Mouse (Mus musculus) olfactory bulb, adult 2 months (tissue): ENCODE data around the gene Sfrp5. TPM values are rescaled to one million over a fixed set of nuclear protein-coding genes. Genes with fewer than 3 reads are reported as not detected.

ENCODE experiments used
- H3K27ac ChIP-seq: fragments of 200-500 bp; 2 replicates; pipeline ENCODE4 v1.5.1; 2012; ENCODE audit warnings: low read depth, low read length; ENCODE audit not compliant: insufficient read depth
- H3K4me1 ChIP-seq: fragments of 200-500 bp; 2 replicates; pipeline ENCODE4 v1.6.1; 2012; ENCODE audit warnings: low read length; ENCODE audit not compliant: control insufficient read depth, insufficient read depth
- H3K4me3 ChIP-seq: fragments of 200-500 bp; 2 replicates; pipeline ENCODE4 v1.5.1; 2012; ENCODE audit warnings: mild to moderate bottlenecking, low read depth, low read length, moderate library complexity; ENCODE audit not compliant: insufficient read depth
- CTCF ChIP-seq: fragments of 200-500 bp; IDR thresholded peaks from 2 replicates; pipeline ENCODE4 v1.5.1; 2012; ENCODE audit warnings: low read depth, mild to moderate bottlenecking, low read length, moderate library complexity; ENCODE audit not compliant: insufficient read depth
- POLR2A ChIP-seq: fragments of 200-500 bp; IDR thresholded peaks from 2 replicates; pipeline ENCODE4 v1.6.1; 2012; ENCODE audit warnings: mild to moderate bottlenecking, low read depth, low read length, moderate library complexity; ENCODE audit not compliant: insufficient read depth
- whole genome bisulfite sequencing: fragments of 180-500 bp; shearing (Covaris S2); methylation state at CpG from one replicate; pipeline ENCODE4 v1.1.7; 2018; 5-methylcytosine and 5-hydroxymethylcytosine counted together
- polyA plus RNA-seq: library from polyadenylated mRNA; stranded (reverse); fragments of >200 nt; gene quantifications from 2 replicates; pipeline ENCODE4 v1.2.4, GENCODE M21; 2012; ENCODE audit warnings: low replicate concordance; ENCODE audit not compliant: missing spikeins, insufficient read depth, insufficient read length

Sfrp5 gene
- polyA plus RNA-seq, 1 experiment = not detected

DNA sequence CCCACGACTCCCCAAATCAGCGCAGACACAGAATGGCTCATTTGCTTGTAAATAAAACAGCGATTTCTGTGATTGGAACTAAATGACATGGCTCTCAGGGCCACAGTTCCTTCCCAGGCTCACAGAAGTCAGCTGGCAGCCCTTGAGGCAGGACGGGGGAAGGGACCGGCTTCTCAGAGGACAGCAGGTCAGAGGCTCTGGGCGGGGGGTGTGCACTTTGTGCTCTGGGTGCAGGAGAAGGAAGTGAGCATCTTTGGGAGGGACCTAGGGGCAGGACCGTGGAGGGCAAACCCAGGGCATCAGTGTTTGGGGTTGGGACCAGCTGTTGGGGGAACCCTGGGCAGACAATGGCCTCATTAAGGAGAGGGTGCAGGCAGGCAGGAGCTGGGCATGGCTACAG lies 7.4 kb upstream of the Sfrp5 start:
- Histone ChIP-seq H3K4me3 (no peak overlapping the region), H3K4me1 (peaks cover 5% of the 10 kb centered on the region; the same call in 1 of the 2 replicates), H3K27ac (no peak overlapping the region)
- WGBS = 53% methylated on average over 7 of the region's 7 CpGs
- no peak for TF ChIP-seq CTCF
- no peak for TF ChIP-seq POLR2A

GRCm38 (mm10) chr19:42205201-42205600 lies 3.1 kb upstream of the Sfrp5 start:
- H3K4me3 ChIP-seq = no peak overlapping the region
- 88% methylated on average over 8 of the region's 8 CpGs for WGBS

DNA sequence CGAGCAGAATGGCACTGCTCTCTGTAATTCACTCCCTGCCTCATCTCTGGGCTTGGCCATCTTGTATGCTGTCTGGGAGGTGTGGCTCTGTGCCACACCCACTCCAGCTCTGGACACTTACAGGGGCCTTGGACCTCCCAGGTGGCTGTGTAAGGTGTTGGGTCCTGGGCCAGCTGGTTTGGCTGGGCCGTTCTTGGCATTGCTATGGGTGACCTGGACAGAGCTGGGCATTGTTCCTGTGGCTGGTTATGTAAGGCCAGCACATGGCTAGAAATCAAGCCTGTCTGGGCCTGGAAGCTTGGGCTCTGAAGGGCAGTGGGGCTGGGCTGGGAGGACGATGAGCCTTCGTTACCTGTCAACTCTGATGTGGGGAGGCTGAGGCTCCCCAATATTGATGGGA lies 2.3 kb upstream of the Sfrp5 start:
- 67% methylated on average over 4 of the region's 4 CpGs for WGBS
- no peak for TF ChIP-seq POLR2A
- no peak for TF ChIP-seq CTCF
- no peak overlapping the region for H3K4me3 ChIP-seq
- H3K4me1 ChIP-seq = peaks cover 19% of the 10 kb centered on the region
- H3K27ac ChIP-seq = no peak overlapping the region

More at GRCm38 (mm10) chr19:42205201-42205600, 3.1 kb upstream of the Sfrp5 start:
- TF ChIP-seq POLR2A (no peak), CTCF (no peak)
- H3K4me1 ChIP-seq = peaks cover 21% of the 10 kb centered on the region
- H3K27ac ChIP-seq = no peak overlapping the region

DNA sequence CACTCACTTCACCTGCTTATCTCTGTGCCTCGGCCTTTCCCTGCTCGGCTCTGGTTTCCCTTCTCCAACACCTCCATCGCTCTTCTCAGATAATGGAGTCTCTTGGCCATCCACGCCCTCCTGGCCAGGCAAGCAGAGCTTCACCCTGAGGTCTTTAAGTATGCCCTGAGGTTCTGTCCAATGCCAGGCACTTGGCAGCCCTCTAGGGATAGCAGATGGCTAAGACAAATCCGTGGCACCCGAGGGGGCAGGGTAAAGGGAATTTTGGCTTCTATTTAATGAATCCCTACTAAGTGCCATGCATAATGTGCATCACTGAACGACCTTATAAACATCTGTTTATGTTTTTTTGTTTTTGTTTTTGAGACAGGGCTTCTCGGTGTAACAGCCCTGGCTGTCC lies 415 bp upstream of the Sfrp5 start:
- no peak for TF ChIP-seq CTCF
- no peak for TF ChIP-seq POLR2A
- no peak overlapping the region for H3K4me3 ChIP-seq
- 48% methylated on average over 8 of the region's 8 CpGs for whole genome bisulfite sequencing
- H3K27ac ChIP-seq = no peak overlapping the region
- peaks cover 25% of the 10 kb centered on the region for H3K4me1 ChIP-seq

- TF ChIP-seq CTCF = no peak
- TF ChIP-seq POLR2A = no peak
Observed at GRCm38 (mm10) chr19:42198026-42198425, 4.0 kb downstream of the Sfrp5 start.

DNA sequence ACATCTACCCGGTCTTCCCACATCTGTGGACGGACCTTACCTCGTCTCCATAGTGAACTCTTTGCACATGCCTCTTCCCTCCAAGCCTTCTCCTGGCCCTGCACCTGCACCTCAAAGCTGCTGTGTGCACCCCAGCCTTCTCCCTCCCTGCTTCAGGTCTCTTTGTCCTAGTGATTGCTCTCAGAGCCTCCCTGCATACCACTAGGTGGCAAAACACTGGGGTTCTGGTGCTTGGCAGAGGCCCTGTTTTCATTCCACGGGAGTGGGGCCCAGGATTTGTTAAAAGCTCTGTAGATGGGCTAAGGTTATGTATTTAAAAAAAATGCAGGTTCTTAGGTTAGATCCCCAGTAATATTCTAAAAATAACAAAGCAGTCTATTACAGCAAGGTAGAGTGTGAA lies 5.0 kb downstream of the Sfrp5 start:
- Histone ChIP-seq H3K27ac (no peak overlapping the region), H3K4me3 (no peak overlapping the region), H3K4me1 (peaks cover 20% of the 10 kb centered on the region)
- 71% methylated on average over 4 of the region's 4 CpGs for WGBS
- TF ChIP-seq CTCF = no peak
- TF ChIP-seq POLR2A = no peak

More at GRCm38 (mm10) chr19:42198026-42198425, 4.0 kb downstream of the Sfrp5 start:
- WGBS = 35% methylated on average over 11 of the region's 11 CpGs
- H3K27ac ChIP-seq = no peak overlapping the region
- H3K4me1 ChIP-seq = peaks cover 22% of the 10 kb centered on the region
- no peak overlapping the region for H3K4me3 ChIP-seq

DNA sequence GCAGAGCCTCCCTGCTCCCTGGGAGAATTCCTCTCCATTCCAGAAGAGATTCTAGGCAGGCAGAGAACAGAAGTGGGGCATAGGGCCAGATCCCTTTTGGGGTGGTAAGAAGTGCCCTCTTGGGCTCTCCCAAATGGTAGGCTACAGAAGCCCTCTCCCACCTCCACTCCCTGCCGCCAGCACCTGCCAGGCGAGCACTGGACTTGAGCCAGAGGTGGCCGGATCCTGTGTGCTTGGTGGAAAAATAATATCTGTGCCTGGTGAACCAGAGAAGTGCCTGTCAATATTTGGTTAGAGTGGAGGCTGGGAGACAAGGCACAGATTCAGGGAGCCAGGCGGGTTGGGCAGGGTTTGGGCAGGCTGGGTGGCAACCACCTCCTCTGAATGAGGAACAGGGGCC lies 5.7 kb downstream of the Sfrp5 start:
- Histone ChIP-seq H3K27ac (no peak overlapping the region), H3K4me3 (no peak overlapping the region), H3K4me1 (peaks cover 13% of the 10 kb centered on the region)
- TF ChIP-seq CTCF (no peak), POLR2A (no peak)
- WGBS = 76% methylated on average over 4 of the region's 4 CpGs

GRCm38 (mm10) chr19:42193311-42193710 lies 8.7 kb downstream of the Sfrp5 start:
- peaks cover 4% of the 10 kb centered on the region; the same call in 1 of the 2 replicates for H3K4me1 ChIP-seq
- 61% methylated on average over 2 of the region's 2 CpGs for WGBS
- TF ChIP-seq POLR2A (no peak), CTCF (no peak)
- H3K27ac ChIP-seq = no peak overlapping the region
- no peak overlapping the region for H3K4me3 ChIP-seq

DNA sequence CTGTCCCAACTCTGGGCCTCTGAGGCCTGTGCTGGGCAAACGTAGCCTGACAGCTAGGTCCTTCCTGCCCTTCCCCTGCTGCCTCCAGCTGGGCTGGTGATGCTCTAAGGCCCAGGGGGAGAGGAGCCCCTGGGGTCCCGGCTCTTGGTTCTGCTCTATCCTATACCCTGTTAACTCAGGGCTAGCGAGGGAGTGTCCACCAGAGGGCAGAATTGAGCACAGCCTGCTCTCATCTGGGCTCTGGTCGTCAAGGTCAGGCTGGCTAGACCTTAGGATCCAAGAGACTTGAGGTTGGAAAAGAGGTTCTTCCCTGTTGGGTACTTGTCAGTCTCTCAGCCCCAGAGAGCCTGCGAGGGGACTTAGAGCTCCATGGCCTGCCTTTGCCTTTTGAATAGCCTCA lies 11.6 kb downstream of the Sfrp5 start:
- no peak overlapping the region for H3K27ac ChIP-seq
- no peak for TF ChIP-seq POLR2A
- peak; percentile 75 for TF ChIP-seq CTCF
- no peak overlapping the region for H3K4me3 ChIP-seq
- no peaks in the 10 kb centered on the region for H3K4me1 ChIP-seq
- WGBS = 20% methylated on average over 5 of the region's 5 CpGs

- TF ChIP-seq POLR2A (no peak), CTCF (no peak)
- no peak overlapping the region for H3K4me3 ChIP-seq
- H3K4me1 ChIP-seq = no peaks in the 10 kb centered on the region
- H3K27ac ChIP-seq = no peak overlapping the region
- 80% methylated on average over 4 of the region's 4 CpGs for WGBS
Observed at GRCm38 (mm10) chr19:42189735-42190134, 12.3 kb downstream of the Sfrp5 start.
